Mouse (Mus musculus) small intestine, adult 2 months (tissue): ENCODE measurements at regions not wholly inside any gene's neighbourhood (a gene's known extent, or its start where the extent isn't known, plus 50 kb on each side); places are given as distances from the start of the nearest gene placed in this dataset.

ENCODE experiments used
- H3K27ac ChIP-seq: fragments of 200-500 bp; 2 replicates; pipeline ENCODE4 v1.5.1; 2012; ENCODE audit warnings: low read depth, low read length, control low read depth, inconsistent platforms; ENCODE audit not compliant: insufficient read depth
- H3K27me3 ChIP-seq: fragments of 200-500 bp; 2 replicates; pipeline ENCODE4 v1.6.1; 2012; ENCODE audit warnings: mild to moderate bottlenecking, moderate library complexity, low read length, inconsistent platforms; ENCODE audit not compliant: control insufficient read depth, insufficient read depth
- H3K36me3 ChIP-seq: fragments of 200-500 bp; 2 replicates; pipeline ENCODE4 v1.6.1; 2012; ENCODE audit warnings: mild to moderate bottlenecking, low read length, control low read depth, inconsistent platforms; ENCODE audit not compliant: control insufficient read depth, insufficient read depth
- H3K4me1 ChIP-seq: fragments of 200-500 bp; 2 replicates; pipeline ENCODE4 v1.6.1; 2012; ENCODE audit warnings: low read length, inconsistent platforms, mixed read lengths; ENCODE audit not compliant: control insufficient read depth, insufficient read depth, insufficient read length
- H3K4me3 ChIP-seq: fragments of 200-500 bp; 2 replicates; pipeline ENCODE4 v1.5.1; 2012; ENCODE audit warnings: low read depth, mild to moderate bottlenecking, control low read depth, inconsistent platforms, low read length, moderate library complexity
- CTCF ChIP-seq: fragments of 200-500 bp; IDR thresholded peaks from 2 replicates; pipeline ENCODE4 v1.5.1; 2012; ENCODE audit warnings: low read depth, mild to moderate bottlenecking, control low read depth, inconsistent platforms, low read length, moderate library complexity, mixed read lengths; ENCODE audit not compliant: insufficient replicate concordance, insufficient read length; ENCODE audit errors: extremely low read depth
- POLR2A ChIP-seq: fragments of 200-500 bp; IDR thresholded peaks from 2 replicates; pipeline ENCODE4 v1.6.1; 2012; ENCODE audit warnings: low read depth, mild to moderate bottlenecking, control low read depth, inconsistent platforms, low read length, moderate library complexity
- WGBS: fragments of 180-500 bp; shearing (Covaris S2); methylation state at CpG from one replicate; pipeline ENCODE4 v1.1.7; 2018; 5-methylcytosine and 5-hydroxymethylcytosine counted together

DNA sequence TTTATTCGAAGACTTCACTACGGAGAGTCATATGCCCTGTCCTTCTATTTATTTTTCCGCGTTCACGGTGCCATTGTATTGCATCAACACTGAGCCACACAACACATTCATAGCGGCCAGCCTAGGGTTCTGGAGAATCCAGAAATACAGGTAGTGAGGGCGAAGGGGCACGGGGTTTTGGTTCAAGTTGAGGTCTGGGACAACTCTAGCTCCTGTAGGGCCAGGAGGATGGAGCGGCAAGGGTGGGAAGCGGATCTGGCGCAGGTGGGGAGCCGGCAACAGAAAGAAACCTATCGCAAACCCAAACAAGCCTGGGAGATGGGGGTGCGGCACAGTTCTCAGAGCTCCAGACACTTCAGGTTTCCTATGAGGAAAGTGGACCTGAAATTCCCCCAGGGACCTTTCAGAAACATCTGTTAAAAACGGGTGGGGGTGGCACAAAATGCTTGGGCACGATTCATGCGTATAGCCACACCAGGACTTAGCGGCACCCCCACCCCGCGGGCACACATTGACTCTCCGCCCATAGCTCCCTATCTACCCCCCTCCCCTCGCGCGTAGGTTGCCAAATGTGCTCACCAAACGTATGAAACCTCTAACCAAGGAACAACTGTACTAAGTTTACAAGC, 100.6 kb upstream of the Zic3 start:
- Histone ChIP-seq H3K4me1 (no peaks in the 10 kb centered on the region), H3K36me3 (no peaks in the 10 kb centered on the region), H3K27me3 (peaks cover 9% of the 10 kb centered on the region), H3K4me3 (no peak overlapping the region), H3K27ac (no peak overlapping the region)
- WGBS: 11% methylated on average over 25 of the region's 25 CpGs
- TF ChIP-seq CTCF: no peak
- TF ChIP-seq POLR2A: no peak

DNA sequence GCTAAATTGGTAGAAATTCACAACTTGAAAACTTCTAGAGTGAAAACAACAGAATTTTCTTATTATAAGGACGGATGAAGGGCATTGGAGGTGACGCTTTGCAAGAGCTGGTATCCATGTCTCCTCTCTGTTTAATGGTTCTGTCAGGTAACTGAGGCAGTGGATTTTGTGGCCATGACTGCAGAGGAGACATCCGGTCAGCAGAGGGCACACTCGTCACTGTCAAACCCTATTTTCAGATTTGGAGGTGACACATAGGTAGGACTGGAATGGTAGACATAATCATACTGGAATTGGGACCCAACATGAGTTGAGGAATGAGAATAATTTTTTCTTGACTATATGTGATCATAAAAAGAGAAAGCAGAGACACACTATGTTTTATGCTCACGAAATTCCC, 98.7 kb upstream of the Zic3 start:
- no peak overlapping the region for H3K27ac ChIP-seq
- peaks cover 5% of the 10 kb centered on the region; the same call in 1 of the 2 replicates for H3K27me3 ChIP-seq
- H3K36me3 ChIP-seq: no peaks in the 10 kb centered on the region
- no peaks in the 10 kb centered on the region for H3K4me1 ChIP-seq
- 33% methylated on average over 5 of the region's 5 CpGs for WGBS
- no peak for TF ChIP-seq POLR2A
- H3K4me3 ChIP-seq: no peak overlapping the region

DNA sequence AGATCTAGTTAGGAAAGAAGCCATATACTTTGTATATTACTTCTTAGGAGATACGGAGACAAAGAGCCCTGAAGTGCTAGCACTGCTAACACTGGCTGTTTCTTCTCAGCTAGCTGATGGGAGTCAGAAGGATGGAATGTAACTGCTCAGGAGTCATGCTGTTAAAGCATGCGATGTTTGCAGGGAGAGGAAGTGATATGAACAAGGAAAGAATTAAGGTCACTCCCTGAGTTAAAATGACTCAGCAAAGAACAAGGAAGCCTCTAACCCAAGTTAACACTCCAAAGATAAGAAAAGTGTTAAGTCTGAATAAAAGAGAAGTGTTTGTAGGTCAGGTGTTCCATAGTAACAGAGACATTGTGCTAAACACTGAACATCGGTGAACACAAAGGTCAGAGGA, 86.9 kb upstream of the Zic3 start:
- no peaks in the 10 kb centered on the region for H3K27me3 ChIP-seq
- no peak overlapping the region for H3K4me3 ChIP-seq
- TF ChIP-seq CTCF: no peak
- TF ChIP-seq POLR2A: no peak
- no peaks in the 10 kb centered on the region for H3K36me3 ChIP-seq
- WGBS: 26% methylated on average over 3 of the region's 3 CpGs
- no peak overlapping the region for H3K27ac ChIP-seq
- no peaks in the 10 kb centered on the region for H3K4me1 ChIP-seq

DNA sequence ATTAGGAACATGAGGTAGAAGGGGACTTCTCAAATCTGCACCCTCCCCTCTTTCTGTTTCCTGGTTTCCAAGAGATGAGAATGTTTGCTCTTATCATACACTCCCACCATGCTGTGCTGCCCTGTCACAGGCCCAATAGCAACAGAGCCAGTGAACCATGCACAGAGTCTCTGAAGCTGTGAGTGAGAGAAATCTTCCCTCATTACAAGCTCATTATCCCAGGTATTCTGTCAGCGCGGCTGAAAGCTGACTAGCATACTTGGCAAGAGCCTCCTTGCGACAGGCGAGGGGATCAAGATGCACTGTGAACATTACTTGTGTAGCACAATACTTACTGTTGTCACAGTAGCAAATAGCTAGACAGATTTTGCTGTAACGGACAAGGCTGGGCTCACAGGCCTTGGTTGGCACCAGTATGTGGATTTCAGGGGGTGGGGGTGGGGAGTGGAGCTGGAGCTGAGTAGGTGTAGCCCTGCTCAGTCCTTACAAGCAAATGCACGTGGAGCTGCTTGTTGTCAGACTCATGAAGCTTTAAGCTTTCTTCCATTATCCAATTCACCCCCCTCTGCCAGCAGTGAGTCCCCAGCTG, 84.2 kb upstream of the Zic3 start:
- no peaks in the 10 kb centered on the region for H3K4me1 ChIP-seq
- H3K27me3 ChIP-seq: no peaks in the 10 kb centered on the region
- no peak overlapping the region for H3K4me3 ChIP-seq
- no peak for TF ChIP-seq POLR2A
- no peak for TF ChIP-seq CTCF
- no peaks in the 10 kb centered on the region for H3K36me3 ChIP-seq
- no peak overlapping the region for H3K27ac ChIP-seq
- WGBS: 63% methylated on average over 6 of the region's 6 CpGs

DNA sequence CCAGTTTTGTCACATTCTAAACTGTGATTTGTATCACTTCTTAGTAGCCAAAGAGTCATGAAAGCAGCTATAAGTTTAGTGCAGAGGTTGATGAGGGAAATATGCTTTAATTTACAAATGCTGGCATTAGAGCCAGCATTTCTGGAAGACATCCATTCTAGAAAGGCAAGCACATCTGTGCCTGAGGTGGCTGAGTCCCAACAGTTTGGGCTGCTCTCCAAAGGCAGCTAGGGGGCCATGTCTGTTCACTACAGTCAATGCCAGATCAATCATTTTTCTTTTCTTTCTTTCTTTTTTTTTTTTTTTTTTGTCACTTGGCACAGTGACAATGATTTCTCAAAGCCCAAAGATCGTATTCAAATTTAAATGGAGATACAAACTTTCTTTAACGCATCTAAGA, 71.6 kb upstream of the Zic3 start:
- H3K27me3 ChIP-seq: no peaks in the 10 kb centered on the region
- no peaks in the 10 kb centered on the region for H3K4me1 ChIP-seq
- 47% methylated on average over 2 of the region's 2 CpGs for WGBS
- TF ChIP-seq POLR2A: no peak
- TF ChIP-seq CTCF: no peak
- H3K27ac ChIP-seq: no peak overlapping the region
- no peaks in the 10 kb centered on the region for H3K36me3 ChIP-seq
- H3K4me3 ChIP-seq: no peak overlapping the region

DNA sequence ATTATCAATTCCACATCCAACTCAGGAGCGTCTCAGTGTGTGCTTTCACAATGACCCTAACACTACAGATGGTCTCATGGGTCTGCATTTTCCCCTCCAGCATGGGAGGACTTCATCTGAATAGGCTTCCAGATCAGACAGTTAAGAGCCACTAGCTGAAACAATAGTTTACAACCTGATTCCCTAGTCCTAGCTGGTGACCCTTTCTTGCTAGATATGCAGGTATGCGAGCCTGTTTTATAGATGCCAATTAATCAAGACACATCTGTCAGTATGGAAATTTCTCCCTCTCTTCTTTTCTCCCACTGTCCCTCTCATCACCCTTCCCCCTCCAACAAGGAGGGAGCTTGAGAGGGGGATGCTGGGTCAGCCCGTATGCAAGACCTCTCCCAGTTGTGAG, 71.2 kb upstream of the Zic3 start:
- 34% methylated on average over 3 of the region's 3 CpGs for WGBS
- Histone ChIP-seq H3K27me3 (no peaks in the 10 kb centered on the region), H3K36me3 (no peaks in the 10 kb centered on the region), H3K4me1 (no peaks in the 10 kb centered on the region), H3K27ac (no peak overlapping the region), H3K4me3 (no peak overlapping the region)
- TF ChIP-seq POLR2A: no peak
- no peak for TF ChIP-seq CTCF

DNA sequence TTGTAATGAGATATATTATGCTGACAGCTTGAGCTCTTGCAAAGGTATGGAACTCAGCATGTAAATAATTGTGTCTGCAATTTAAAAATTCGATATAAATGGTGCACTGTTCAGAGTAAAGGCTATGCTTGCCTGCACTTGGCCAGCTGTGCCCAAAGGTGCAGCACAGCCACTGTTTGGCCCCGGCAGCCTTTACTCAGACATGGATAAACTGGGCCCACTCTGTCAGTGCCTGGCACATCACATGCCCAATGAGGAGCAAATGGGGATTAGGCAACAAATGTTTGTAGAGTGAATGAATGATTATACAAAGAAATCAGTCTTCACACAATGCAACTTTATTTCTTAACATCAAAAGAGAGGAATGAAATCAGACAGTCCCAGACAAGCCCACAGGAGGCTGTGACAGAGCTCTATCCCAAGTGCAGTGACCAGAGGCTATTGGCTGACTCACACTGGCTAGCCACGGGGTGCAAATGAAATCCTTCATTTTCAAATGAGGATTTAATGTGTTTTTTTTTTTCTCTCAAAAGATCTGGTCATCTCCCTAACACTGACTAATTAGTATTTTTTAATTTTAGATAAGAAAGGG, 67.8 kb upstream of the Zic3 start:
- Histone ChIP-seq H3K4me3 (no peak overlapping the region), H3K27ac (no peak overlapping the region), H3K4me1 (no peaks in the 10 kb centered on the region), H3K27me3 (no peaks in the 10 kb centered on the region), H3K36me3 (no peaks in the 10 kb centered on the region)
- TF ChIP-seq CTCF (no peak), POLR2A (no peak)
- WGBS: 37% methylated on average over 3 of the region's 3 CpGs
